Mouse (Mus musculus): Measurements from ENCODE around the gene Ak3.
A peak's percentile ranks its signal among the peaks of the same experiment; 100 is the strongest.
"Not testable (repeated sequence)": the region's sequence is repeated elsewhere in the genome, so short reads cannot be mapped to it uniquely, and the experiment has no call there.

The Ak3 gene

DNA sequence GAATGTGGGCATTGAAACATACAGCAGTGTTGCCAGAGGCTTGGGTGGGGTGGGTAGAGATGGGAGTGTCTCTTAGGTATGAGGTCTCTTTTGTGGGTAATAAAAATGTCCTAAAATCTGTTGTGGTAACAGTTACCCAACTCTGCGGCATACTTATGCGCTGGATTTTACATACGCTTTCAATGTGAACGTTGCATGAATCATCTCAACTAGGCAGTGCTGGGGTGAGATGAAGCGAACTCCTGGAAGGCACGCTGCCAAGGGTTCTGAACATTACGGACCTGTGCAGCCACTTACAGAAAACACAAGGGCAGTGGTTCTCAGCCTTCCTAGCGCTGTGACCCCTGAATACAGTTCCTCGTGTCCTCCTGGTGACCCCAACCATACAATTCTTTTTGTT lies 5.1 kb downstream of the Ak3 start:
- no peak for DNase-seq

DNA sequence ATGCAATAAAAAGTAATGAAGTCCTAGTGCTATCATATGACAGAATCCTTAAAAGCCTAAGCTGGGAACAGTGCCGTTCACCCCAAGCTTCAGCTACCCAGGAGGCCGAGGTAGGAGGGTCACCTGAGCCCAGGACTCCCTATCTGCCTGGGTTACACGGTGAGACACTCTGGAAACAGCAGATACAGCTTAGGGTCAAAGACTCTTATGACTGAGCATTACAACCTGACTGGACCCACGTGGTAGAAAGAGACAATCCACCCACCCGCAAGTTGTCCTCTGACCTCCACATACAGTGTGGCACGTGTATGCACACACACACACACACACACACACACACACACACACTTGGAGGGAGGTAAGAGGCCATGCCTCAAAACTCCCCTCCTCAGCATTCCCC lies 5.6 kb downstream of the Ak3 start:
- no peak for DNase-seq

DNA sequence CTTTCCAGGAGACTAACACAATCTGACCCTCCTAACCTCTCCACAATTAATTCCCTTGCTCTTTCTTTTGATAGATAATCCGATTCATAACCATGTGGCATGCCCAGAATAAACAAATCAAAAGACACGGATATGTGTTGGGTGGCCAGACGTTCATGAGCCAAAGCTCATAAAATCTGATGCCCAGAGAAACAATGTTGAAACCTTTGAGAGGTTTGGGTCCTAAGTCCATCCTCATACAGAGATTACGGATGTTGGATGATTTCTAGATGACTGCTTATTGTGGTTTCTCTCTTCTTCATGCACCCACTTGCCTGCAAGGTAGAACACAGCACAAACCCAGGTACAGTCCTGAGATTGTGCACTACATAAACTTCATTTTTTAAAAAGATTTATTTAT lies 7.6 kb downstream of the Ak3 start:
- DNase-seq: no peak

DNA sequence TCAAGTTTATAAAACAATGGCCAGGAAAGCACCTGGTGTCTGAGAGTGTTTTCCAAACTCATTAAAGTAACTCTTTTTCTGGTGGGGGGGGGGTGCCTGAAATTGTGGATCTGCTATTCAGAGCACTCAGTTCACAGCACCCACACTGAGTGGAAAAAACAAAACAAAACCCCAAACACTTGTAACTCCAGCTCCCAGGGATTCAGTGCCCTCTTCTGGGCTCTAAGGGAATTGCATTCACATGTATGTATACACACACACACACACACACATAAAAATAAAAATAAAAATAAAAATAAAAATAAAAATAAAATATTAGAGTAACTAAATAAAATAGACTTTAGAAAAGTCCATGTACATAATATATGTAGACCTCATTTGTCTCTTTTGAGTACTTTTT lies 8.4 kb downstream of the Ak3 start:
- DNase-seq: no peak

DNA sequence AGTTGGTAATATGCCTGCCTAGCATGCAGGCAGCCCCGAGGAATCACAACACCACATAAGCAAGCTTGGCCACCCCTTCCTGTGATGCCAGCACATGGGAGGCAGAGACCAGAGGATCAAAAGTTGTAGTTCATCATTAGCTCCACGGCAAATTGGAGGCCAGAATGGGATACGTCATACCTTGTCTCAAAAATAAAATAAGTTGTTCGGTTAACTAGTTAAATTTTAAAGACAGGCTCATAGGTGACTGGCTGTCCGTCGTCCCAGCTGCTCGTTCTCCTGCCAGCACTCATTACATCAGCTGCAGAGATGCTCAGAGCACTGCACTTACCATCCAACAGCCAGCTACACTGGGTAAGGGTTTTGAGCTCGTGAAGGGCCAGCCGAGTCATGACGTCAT lies 10.2 kb downstream of the Ak3 start:
- DNase-seq: no peak

DNA sequence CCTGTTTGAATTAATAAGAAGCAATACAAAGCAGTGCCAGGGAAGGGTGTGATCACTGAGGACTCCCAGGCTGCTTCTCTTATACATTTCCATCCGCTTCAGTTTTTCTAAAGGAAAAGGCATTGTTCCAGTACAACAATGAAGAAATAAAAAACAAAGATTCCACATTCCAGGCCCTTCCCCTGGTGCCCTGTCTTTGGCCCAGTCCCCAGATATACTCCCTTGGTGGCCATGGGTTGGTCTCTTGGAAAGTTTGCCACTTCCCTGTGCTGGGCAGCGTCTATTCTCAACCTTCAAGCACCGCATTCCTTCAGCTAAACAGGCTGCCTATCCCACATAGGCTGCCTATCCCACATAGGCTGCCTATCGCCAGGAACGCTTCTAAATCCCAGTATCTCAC lies 10.7 kb downstream of the Ak3 start:
- DNase-seq: no peak

DNA sequence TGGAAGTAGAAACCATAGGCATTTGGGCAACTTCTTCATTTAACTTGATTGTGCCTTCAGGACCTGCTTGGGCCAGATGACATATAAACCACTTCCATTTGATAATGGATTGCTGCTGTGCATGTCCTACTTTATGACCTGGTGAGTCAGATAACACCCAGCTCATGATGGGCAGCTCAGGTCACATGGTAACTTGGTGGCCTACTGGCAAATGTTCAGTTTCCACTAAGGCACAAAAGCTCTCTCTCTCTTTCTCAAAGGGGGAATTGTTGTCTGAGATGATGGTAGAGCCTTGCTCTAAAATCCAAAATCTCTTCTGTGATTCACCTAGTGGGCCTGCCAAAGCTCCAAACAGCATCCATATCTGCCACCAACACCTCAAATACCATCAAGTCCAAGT lies 15.1 kb downstream of the Ak3 start:
- no peak for DNase-seq

DNA sequence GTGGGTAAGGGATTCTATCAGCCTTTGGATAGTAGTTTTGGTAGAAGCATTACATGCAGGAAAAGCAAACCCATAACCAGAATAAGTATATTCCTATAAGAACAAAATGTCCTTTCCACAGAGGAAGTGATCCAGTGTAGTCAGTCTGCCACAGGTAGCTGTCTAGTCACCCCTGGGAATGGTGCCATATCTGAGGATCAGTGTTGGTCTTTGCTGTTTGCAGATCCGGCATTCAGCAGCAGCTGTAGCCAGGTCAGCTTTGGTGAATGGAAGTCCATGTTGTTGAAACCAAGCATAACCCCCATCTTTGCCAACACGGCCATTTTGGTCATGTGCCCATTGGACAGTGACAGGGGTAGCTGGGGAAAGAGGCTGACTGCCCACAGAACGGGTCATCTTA lies 16.0 kb downstream of the Ak3 start:
- no peak for DNase-seq

DNA sequence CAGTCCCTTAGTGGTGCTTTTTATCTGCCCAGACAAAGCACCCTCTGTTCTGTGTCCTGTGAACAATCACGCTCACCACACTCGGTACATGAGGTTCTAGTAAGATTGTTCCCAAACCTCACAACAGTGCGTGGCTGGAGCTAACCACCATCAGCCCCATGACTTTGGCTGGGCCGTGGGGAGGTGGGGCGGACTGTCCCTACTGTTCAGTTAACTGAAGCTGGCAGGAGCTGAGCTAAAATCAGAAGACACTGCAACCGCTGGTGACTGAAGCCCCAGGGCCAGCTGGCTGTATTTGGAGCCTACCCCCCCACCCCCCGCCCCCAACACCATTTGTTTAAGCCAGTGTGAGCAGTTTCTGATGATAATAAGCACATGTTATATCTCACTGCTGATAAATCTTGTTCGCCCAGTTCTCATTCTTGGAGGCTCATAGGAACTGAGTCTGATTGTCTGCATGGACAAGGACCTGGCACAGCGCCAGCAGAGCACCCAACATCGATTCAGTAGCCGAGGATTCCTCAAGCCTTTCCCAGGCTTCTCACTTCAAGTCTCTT lies 23.3 kb downstream of the Ak3 start:
- DNase-seq: peak; percentile 36 to 43

DNA sequence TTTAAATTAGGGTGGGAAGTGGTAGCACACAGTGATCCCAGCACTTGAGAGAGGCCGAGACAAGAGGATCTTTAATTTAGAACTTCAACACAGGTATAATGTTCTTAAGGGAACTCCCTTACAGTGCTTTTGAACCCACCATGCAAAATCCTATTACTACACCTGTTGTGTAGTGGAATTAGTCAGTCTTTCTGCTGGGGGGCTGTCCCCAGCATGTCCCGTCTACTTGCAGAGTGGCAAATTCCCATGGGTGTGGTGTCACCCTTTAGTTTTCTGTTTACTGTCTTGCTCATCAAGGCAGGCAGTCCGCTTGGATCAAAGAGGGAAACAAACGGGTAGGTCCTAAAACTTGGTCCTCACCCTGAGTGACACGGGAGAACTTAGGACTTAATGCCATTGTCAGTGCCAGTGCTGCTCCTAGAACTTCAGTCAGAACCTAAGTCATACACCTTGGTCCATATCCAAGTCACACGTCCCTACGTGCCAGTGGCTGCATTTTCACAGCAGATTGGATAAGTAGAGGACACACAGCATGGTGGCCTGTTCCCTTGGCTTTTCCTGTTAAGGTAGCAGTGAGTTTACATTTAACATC lies 25.9 kb downstream of the Ak3 start:
- no peak for DNase-seq

DNA sequence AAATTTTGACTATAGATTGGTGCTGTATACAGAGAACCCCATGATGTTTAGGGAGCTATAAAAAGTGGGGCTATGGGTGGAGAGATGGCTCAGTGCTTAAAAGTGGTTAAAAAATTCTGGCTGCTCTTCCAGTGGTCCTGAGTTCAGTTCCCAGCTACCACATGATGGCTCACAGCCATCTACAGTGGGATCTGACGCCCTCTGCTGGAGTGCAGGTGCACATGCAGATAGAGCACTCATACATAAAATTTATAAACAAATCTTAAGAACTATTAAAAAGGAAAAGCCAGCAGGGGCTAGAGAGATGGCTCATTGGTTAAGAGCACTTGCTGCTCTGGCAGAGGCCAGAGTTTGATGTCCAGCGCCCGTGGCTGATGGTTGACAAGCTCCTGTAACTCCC lies 28.1 kb downstream of the Ak3 start:
- no peak for DNase-seq

DNA sequence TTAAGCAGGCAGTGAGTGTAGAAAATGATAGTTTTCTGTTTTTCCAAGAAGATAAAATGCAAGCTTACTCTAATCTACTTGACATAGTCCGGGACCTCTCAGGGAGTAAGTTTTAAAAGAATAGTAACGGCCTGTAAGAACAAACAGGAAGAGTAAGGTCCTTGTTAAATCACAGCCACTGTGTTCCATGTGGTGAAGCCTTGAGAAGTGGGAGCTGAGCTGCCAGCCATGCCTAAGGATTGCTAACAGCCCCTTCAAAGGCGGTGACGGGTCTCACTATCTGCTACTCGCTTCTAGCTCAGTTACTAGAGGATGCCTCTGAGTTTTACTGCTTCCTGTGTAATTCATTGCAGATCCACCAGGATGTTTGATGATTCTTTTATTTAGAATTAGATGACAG lies 31.0 kb downstream of the Ak3 start:
- DNase-seq: no peak

DNA sequence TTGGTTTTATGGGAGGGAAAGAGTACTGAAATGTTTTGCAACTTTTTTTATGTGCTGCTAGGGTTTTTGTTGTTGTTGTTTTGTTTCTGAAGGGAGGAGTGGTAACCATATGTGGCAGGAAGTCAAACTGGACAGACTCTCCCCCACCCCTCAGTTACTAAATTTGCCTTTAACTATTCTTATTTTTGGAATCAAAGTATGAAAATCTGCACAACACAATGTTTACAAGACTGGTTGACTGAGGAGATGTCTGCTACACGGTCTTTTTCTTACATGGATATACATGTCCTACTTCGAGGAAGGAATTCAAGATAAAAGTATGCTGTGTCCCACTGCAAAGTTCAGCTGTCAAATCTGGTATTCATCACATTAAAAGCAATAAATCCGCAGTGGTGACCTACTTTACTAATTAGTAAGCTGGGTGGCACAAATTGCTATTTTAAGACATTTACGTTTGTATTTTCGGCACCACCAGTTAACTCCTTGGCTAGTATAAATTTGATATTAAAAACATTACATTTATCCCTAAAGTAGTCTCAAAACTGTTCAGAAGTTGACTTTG lies 31.5 kb downstream of the Ak3 start:
- DNase-seq: no peak

DNA sequence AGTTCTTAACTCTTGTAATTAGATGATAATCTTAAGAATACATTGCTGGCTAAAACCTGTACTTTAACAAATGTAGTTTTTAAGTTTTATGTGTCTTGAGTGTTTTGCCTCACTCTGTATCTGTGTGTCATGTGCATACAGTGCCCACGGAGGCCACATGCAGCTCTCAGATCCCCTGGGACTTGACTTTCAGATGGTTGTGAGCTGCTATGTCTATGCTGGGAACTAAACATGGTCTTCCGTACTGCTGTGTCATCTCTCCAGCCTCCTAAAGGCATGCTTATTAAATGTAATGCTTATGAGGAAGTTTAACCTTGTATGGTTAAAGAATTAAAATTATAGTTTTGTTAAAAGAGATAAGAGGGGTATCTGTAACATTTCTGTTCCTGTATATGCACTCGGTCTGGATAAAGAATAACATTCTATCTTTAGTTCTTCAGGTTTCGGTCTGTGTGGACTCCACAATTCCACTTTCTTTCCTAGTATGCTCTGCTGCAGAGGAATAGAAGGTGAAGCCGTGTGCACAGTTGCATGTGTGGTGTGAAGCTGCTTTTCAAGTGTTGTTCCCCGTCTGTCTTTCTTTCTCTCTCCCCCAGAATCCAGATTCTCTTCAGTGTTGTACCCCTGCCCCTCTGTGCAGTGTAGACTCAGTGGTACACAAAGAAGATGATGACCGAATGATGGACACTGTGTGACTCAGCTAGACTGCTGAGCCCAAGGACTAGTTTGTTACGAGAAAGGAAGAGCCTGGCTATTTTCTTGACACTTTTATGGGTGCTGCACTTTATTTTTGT lies 32.2 kb downstream of the Ak3 start:
- DNase-seq: no peak

DNA sequence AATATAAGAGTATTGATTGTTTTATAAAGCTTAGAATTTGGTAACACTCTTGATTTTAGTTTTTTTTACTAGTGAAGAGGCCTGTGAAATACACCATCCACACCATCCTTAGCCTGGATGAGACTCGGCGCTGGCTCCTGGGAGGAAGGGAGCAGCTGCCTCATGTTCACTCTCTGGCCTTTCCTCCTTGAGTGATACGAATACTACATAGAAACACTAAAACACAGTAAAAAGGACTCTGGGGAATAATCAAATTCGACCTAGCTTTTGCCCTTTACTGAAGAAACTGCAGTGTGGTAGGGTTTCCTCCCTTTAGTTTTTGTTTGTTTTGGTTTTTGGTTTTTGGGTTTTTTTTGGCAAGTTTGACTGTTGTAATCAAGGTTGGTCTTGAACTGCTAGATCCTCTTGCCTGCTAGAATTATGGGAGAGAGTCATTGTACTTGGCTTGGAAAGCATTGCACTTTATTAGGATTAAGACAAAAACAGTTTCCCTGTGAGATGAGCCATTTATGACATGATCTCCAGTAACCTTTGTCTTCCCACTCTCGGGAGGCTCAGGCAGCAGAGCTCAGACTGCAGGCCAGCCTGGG lies 33.2 kb downstream of the Ak3 start:
- no peak for DNase-seq

DNA sequence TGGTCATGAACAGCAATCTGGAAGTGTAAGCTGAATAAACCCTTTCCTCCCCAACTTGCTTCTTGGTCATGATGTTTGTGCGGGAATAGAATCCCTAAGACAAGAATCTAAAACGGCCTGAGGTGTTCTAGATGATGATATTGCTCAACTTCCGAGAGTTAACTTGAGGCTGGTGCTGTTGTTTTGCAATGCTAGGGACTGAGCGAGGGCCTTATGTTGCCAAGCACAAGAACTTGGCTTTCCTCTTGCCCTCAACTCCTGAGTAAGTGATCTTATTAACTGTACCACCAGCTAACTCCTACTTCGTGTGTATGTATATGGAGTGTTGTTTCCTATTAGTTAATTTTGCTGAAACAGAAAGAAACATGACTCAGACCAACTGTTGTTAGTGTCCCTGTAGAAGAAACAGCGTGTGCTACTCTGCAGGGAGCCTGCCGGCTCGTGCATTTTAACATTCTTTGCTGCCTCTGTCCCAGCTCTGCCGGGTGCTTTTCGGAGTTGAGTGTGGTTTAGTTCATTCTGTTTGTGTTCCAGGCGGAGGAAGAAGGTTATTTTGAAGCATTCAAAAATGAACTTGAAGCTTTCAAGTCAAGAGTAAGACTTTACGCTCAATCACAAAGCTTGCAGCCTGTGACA lies 36.3 kb downstream of the Ak3 start:
- DNase-seq: no peak

DNA sequence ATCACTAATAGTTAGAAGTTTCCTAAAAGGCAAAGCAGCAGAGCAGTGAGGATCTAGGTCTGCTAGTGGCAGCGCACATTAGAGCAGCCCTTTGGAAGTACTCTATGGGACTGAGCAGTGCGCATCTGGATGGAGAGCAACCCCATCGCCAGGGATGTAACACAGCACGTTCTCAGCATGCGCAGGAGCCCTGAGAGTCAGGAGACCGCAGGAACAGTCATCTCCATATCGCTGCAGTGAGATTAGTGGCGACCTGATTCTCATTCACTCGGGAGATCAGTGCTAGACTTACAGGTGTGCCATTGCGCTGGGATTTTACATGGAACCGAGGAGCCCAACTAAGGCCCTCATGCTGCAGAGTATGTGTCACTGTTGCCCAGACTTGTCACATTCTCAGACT lies 38.7 kb downstream of the Ak3 start:
- no peak for DNase-seq

DNA sequence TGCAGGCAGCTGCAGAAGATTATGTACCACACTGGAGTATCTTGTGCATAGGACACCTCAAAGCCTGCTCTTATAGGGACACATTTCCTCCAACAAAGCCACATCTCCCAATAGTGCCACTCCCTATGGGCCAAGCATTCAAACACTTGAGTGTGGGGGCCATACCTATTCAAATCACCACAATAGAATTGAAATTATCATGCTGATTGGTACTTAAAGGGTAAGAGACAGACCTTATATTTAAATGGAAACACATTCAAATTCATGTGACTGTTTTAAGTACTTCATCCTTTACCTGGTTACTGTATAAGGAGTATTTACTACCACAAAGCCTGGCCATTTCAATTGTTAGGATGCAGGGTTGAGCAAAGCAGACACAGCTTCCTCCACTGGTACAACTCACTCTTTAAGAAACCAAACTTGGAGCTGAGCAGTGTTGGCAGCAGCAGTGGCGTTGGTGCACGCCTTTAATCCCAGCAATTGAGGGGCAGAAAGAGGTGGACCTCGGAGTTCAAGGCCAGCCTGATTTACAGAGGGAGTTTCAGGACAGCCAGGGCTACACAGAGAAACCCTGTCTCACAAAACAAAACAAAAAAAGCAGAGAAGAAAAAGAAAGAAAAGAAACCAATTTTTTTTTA lies 39.6 kb downstream of the Ak3 start:
- DNase-seq: no peak

DNA sequence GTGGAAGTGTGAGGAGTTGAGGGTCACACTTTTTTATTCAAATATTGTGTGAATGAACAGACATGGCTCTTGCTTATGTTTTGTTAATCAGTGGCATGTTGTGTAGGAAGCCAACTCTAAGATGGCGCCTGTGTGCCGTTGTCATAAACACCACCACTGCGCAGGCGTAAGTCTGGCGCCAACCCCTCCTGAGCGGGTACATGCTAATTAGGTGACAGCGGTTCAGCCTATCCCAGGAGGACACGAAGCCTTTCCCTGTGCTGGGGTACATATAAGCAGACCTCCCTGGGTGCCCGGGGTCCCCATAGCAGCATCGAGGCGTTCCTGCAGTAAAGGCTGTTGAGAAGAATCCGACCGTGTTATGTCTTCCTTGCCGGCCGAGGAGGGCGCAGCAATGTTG lies 47.4 kb downstream of the Ak3 start:
- not testable (repeated sequence) for DNase-seq

DNA sequence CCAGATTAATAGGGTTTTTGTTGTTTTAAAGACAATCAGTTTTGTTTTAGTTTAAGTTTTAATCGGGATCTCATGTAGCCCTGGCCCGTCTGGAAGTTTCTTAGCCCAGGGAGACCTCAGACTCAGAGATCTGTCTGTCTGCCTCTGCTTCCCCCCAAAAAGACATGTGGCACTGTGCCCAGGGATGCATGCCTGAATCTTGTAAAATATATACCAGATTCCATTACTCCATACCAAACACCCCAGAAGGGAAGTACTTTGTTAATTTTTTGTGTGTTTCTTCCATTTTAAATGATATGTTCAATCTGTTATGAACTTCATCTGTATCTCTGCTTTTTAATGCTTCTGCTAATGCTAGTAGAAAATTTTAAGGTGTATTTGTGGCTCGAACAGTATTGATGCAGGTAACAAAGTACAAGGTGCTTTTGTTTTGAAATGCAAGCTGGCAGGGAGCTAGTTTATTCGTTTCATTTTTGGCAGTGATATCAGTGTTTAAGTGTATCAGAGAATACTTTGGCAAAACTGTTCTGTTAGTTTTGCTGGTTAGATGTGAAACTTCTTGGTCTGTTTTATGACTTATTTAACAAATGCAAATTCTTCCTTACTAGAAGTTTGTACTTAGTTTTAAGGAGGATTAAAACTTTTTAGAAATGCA lies 49.7 kb downstream of the Ak3 start:
- DNase-seq: no peak

DNA sequence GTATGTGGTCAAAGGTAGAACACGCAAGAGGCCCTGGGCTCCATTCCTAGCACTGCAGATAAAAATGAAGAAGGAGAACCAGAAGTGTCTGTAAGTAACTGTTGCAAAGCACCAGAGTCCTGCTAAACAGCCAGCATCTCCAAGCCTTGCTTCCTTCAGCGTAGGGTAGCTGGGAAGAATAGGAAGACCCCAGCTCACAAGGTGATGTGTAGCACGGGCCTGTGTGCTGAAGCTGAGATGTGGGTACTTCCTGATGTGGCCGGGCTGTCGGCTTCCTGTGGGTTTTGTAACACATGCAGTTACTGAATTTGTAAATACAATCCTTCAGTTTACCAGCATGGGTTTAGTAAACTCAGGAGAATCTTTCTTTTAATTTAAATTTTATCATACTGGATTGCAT lies 52.4 kb downstream of the Ak3 start:
- no peak for DNase-seq

DNA sequence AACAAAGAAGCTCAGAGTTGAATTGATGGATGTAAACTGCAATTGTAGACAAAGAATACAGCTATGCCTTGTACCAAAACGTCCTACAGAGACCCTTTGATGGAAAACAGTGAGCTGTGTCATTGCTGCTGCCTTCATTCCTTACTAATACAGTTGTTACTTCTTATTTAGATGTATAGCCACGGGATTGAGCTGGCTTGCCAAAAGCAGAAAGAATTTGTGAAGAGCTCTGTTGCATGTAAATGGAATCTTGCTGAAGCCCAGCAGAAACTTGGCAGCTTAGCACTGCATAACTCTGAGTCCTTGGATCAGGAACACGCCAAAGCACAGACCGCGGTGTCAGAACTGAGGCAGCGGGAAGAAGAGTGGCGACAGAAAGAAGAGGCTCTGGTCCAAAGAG lies 52.9 kb downstream of the Ak3 start:
- DNase-seq: peak; percentile 20 to 23

All from cerebellum, postnatal 14 days (tissue).